Mouse (Mus musculus) CH12.LX (cell line): ENCODE results near the gene Tekt5. TPM values are rescaled to one million over a fixed set of nuclear protein-coding genes. Genes with fewer than 3 reads are reported as not detected.

Source experiments
- DNase-seq: peaks from one replicate; pipeline ENCODE4 v3.0.0-alpha.2; 2013; ENCODE audit errors: extremely low read depth
- H3K27ac ChIP-seq: 2 replicates; pipeline ENCODE4 v1.5.1; 2012; ENCODE audit warnings: low read depth, mild to moderate bottlenecking, control low read depth, moderate library complexity; ENCODE audit not compliant: insufficient read depth
- H3K27me3 ChIP-seq: replicated peaks from 2 replicates; pipeline ENCODE3; 2012; ENCODE audit warnings: inconsistent platforms
- H3K36me3 ChIP-seq, 2 experiments: replicated peaks in 1 of 2; 2 replicates each; pipeline versions ENCODE3 to v1.6.1; 2012; ENCODE audit warnings: inconsistent platforms in 1 of 2, low read length in 1 of 2, mild to moderate bottlenecking in 1 of 2, mixed read lengths in 1 of 2, moderate library complexity in 1 of 2; ENCODE audit not compliant: control insufficient read depth in 1 of 2, insufficient read depth in 1 of 2
- H3K4me1 ChIP-seq, 2 experiments: 2 replicates each; pipeline ENCODE4 v1.6.1; 2012; ENCODE audit warnings: inconsistent platforms in 1 of 2, moderate library complexity in 1 of 2; ENCODE audit not compliant: insufficient read depth in 2 of 2, control insufficient read depth in 1 of 2
- H3K4me2 ChIP-seq: 2 replicates; pipeline ENCODE4 v1.6.1; 2012; ENCODE audit warnings: low read depth, mild to moderate bottlenecking, control low read depth; ENCODE audit not compliant: poor library complexity, insufficient read depth, severe bottlenecking
- H3K4me3 ChIP-seq, 3 experiments: fragments of 150-350 bp in 1 of 3; sonication (generic) in 1 of 3; replicated peaks in 1 of 3; 2 replicates each; pipeline versions ENCODE3 to v1.5.1; 2011 to 2012; ENCODE audit warnings: low read depth in 2 of 3, low read length in 2 of 3, mild to moderate bottlenecking in 2 of 3, moderate library complexity in 2 of 3, control low read depth in 1 of 3, improper control_type of control experiment in 1 of 3, inconsistent platforms in 1 of 3, mixed read lengths in 1 of 3; ENCODE audit not compliant: poor library complexity in 1 of 3
- H3K79me2 ChIP-seq: replicated peaks from 2 replicates; pipeline ENCODE4 v1.6.1; 2012; ENCODE audit warnings: mild to moderate bottlenecking, moderate library complexity; ENCODE audit not compliant: control insufficient read depth, poor library complexity, insufficient read depth, severe bottlenecking; ENCODE audit errors: extremely low read depth
- H3K9ac ChIP-seq: 2 replicates; pipeline ENCODE4 v1.6.1; 2012; ENCODE audit warnings: low read depth, mild to moderate bottlenecking, control low read depth, moderate library complexity; ENCODE audit not compliant: insufficient read depth
- H3K9me3 ChIP-seq: replicated peaks from 2 replicates; pipeline ENCODE3; 2012; ENCODE audit warnings: low read length, inconsistent platforms, mixed read lengths
- CHD1 ChIP-seq: IDR thresholded peaks from 2 replicates; pipeline ENCODE4 v1.6.1; 2012; ENCODE audit warnings: low read depth, low read length, improper control_type of control experiment, inconsistent platforms
- E2F4 ChIP-seq: IDR thresholded peaks from 2 replicates; pipeline ENCODE4 v1.6.1; 2011; ENCODE audit warnings: low read depth, low read length, improper control_type of control experiment; ENCODE audit not compliant: insufficient replicate concordance
- ELF1 ChIP-seq: IDR thresholded peaks from 2 replicates; pipeline ENCODE4 v1.6.1; 2014; ENCODE audit warnings: low read depth, mild to moderate bottlenecking, inconsistent platforms, low read length, improper control_type of control experiment
- EP300 ChIP-seq: IDR thresholded peaks from 2 replicates; pipeline ENCODE4 v1.6.1; 2011; ENCODE audit warnings: low read length, improper control_type of control experiment
- ETS1 ChIP-seq: conservative IDR thresholded peaks from 2 replicates; pipeline ENCODE4 v1.6.1; 2012; ENCODE audit warnings: low read depth, mild to moderate bottlenecking, inconsistent platforms, low read length, improper control_type of control experiment, moderate library complexity
- GABPA ChIP-seq: IDR thresholded peaks from 2 replicates; pipeline ENCODE4 v1.6.1; 2012; ENCODE audit warnings: low read depth, low read length, improper control_type of control experiment, inconsistent platforms; ENCODE audit not compliant: insufficient replicate concordance
- JUN ChIP-seq: IDR thresholded peaks from 2 replicates; pipeline ENCODE4 v1.6.1; 2011; ENCODE audit warnings: low read depth, mild to moderate bottlenecking, low read length, improper control_type of control experiment, moderate library complexity; ENCODE audit not compliant: insufficient read depth
- KAT2A ChIP-seq: IDR thresholded peaks from 2 replicates; pipeline ENCODE4 v1.6.1; 2012; ENCODE audit warnings: low read length, improper control_type of control experiment, inconsistent platforms; ENCODE audit not compliant: insufficient replicate concordance
- MAX ChIP-seq: IDR thresholded peaks from 2 replicates; pipeline ENCODE4 v1.6.1; 2011; ENCODE audit warnings: low read length, improper control_type of control experiment
- MEF2A ChIP-seq: IDR thresholded peaks from 2 replicates; pipeline ENCODE4 v1.6.1; 2014; ENCODE audit warnings: low read depth, mild to moderate bottlenecking, inconsistent platforms, low read length, improper control_type of control experiment, borderline replicate concordance
- NELFE ChIP-seq: IDR thresholded peaks from 2 replicates; pipeline ENCODE4 v1.6.1; 2011; ENCODE audit warnings: low read depth, low read length, improper control_type of control experiment
- POLR2AphosphoS2 ChIP-seq: IDR thresholded peaks from 2 replicates; pipeline ENCODE4 v1.6.1; 2011; ENCODE audit warnings: low read depth, low read length, improper control_type of control experiment
- RAD21 ChIP-seq: IDR thresholded peaks from 2 replicates; pipeline ENCODE4 v1.6.1; 2011; ENCODE audit warnings: low read depth, mild to moderate bottlenecking, low read length, improper control_type of control experiment, moderate library complexity
- SIN3A ChIP-seq: IDR thresholded peaks from 2 replicates; pipeline ENCODE4 v1.6.1; 2012; ENCODE audit warnings: low read length, improper control_type of control experiment, inconsistent platforms
- TCF12 ChIP-seq: IDR thresholded peaks from 2 replicates; pipeline ENCODE4 v1.6.1; 2014; ENCODE audit warnings: low read depth, mild to moderate bottlenecking, inconsistent platforms, low read length, improper control_type of control experiment
- UBTF ChIP-seq: IDR thresholded peaks from 2 replicates; pipeline ENCODE4 v1.6.1; 2012; ENCODE audit warnings: low read depth, mild to moderate bottlenecking, inconsistent platforms, low read length, improper control_type of control experiment, moderate library complexity
- USF1 ChIP-seq: IDR thresholded peaks from 2 replicates; pipeline ENCODE4 v1.6.1; 2014; ENCODE audit warnings: low read depth, mild to moderate bottlenecking, inconsistent platforms, low read length, improper control_type of control experiment
- ZKSCAN1 ChIP-seq: IDR thresholded peaks from 2 replicates; pipeline ENCODE4 v1.6.1; 2012; ENCODE audit warnings: low read depth, inconsistent platforms, low read length, improper control_type of control experiment, borderline replicate concordance
- ZMIZ1 ChIP-seq: IDR thresholded peaks from 2 replicates; pipeline ENCODE4 v1.6.1; 2012; ENCODE audit warnings: low read depth, mild to moderate bottlenecking, inconsistent platforms, low read length, improper control_type of control experiment
- dilution Hi-C: fragments of 300-500 bp; cut with MboI; formaldehyde crosslinking; loops from 2 replicates; pipeline ENCODE4 v1.14.3; 2020; ENCODE audit warnings: low sequenced_read_pairs; ENCODE audit not compliant: extremely low pct_unique_long_range_greater_than_20kb, extremely low pct_ligation_motif_present
- in situ Hi-C: fragments of 300-500 bp; cut with MboI; formaldehyde crosslinking; loops from 3 replicates; pipeline ENCODE4 v1.14.3; 2019; ENCODE audit warnings: low sequenced_read_pairs, low pct_ligation_motif_present, low pct_unique_long_range_greater_than_20kb, mixed read lengths
- polyA plus RNA-seq: library from polyadenylated mRNA; unstranded; fragments of >175 nt; gene quantifications from 2 replicates; pipeline ENCODE4 v1.2.1, GENCODE M21; 2012; ENCODE audit warnings: low read depth; ENCODE audit not compliant: insufficient read length
- total RNA-seq, 2 experiments: library from RNA; depleted of rRNA; stranded (reverse); fragments of 300-350 nt in 1 of 2; fragments of >200 nt in 1 of 2; gene quantifications; 2 replicates each; pipeline ENCODE4 v1.2.3; 2012 to 2014

Tekt5 gene
- total and polyA plus RNA-seq, 3 experiments = 0.17 TPM; not detected in 2

- peaks cover 3 to 10% of the 10 kb centered on the region in 2 experiments for H3K4me1 ChIP-seq
- no peak for DNase-seq
- H3K27ac ChIP-seq = no peak overlapping the region
- in situ Hi-C loops (no loop called here), dilution Hi-C loops (no loop called here)
- H3K27me3 ChIP-seq = peaks cover 9% of the 10 kb centered on the region
- no peaks in the 10 kb centered on the region for H3K9me3 ChIP-seq
- no peaks in the 10 kb centered on the region for H3K79me2 ChIP-seq
- no peak overlapping the region for H3K4me2 ChIP-seq
- no peaks in the 10 kb centered on the region for H3K36me3 ChIP-seq
- H3K9ac ChIP-seq = no peak overlapping the region
- no peak overlapping the region for H3K4me3 ChIP-seq
- no peak for TF ChIP-seq MAX
- no peak for TF ChIP-seq POLR2AphosphoS2
These were observed 62.6 kb downstream of the Tekt5 start for GRCm38 (mm10) chr16:10332732-10333131.

GRCm38 (mm10) chr16:10330586-10331495, 64.4 kb downstream of the Tekt5 start:
- Histone ChIP-seq H3K4me2 (peak overlapping the region; percentile 16; the same call in 1 of the 2 replicates), H3K4me1 (peaks cover 3 to 10% of the 10 kb centered on the region in 2 experiments), H3K27ac (no peak overlapping the region), H3K36me3 (no peaks in the 10 kb centered on the region), H3K27me3 (peaks cover 15% of the 10 kb centered on the region), H3K4me3 (no peak overlapping the region), H3K9me3 (no peaks in the 10 kb centered on the region), H3K9ac (no peak overlapping the region), H3K79me2 (no peaks in the 10 kb centered on the region)
- dilution Hi-C loops (no loop called here), in situ Hi-C loops (no loop called here)
- TF ChIP-seq UBTF = no peak
- no peak for TF ChIP-seq GABPA
- no peak for TF ChIP-seq MAX
- no peak for TF ChIP-seq RAD21
- no peak for TF ChIP-seq USF1
- no peak for TF ChIP-seq ZKSCAN1
- TF ChIP-seq EP300 = no peak
- TF ChIP-seq JUN = no peak
- peak; percentile 20 for DNase-seq

GRCm38 (mm10) chr16:10327563-10328333, 67.5 kb downstream of the Tekt5 start:
- dilution Hi-C loops = no loop called here

More at GRCm38 (mm10) chr16:10327563-10328333, 67.5 kb downstream of the Tekt5 start:
- no peak overlapping the region for H3K27ac ChIP-seq
- no peak overlapping the region for H3K4me3 ChIP-seq
- H3K4me2 ChIP-seq = no peak overlapping the region
- no peak for TF ChIP-seq CHD1
- no peak for TF ChIP-seq MEF2A
- no peak for TF ChIP-seq SIN3A
- TF ChIP-seq JUN = no peak
- TF ChIP-seq ELF1 = no peak
- TF ChIP-seq E2F4 = no peak
- TF ChIP-seq ETS1 = no peak
- no peak for TF ChIP-seq KAT2A
- TF ChIP-seq MAX = no peak
- TF ChIP-seq UBTF = no peak
- TF ChIP-seq ZMIZ1 = no peak
- TF ChIP-seq NELFE = no peak
- no peak for TF ChIP-seq TCF12
- no peak for TF ChIP-seq ZKSCAN1
- H3K4me1 ChIP-seq = peaks cover 3 to 10% of the 10 kb centered on the region in 2 experiments
- in situ Hi-C loops = no loop called here
- peaks cover 13% of the 10 kb centered on the region for H3K27me3 ChIP-seq
- H3K9ac ChIP-seq = no peak overlapping the region
- no peaks in the 10 kb centered on the region for H3K9me3 ChIP-seq
- no peak for DNase-seq
- H3K36me3 ChIP-seq = no peaks in the 10 kb centered on the region
- no peaks in the 10 kb centered on the region for H3K79me2 ChIP-seq
